Mouse (Mus musculus) hindbrain, embryonic 10.5 days (tissue): Measurements from ENCODE around the gene Nin. TPM values are rescaled to one million over a fixed set of nuclear protein-coding genes. Genes with fewer than 3 reads are reported as not detected.

ENCODE experiments used
- DNase-seq: peaks from one replicate; pipeline ENCODE4 v3.0.0-alpha.2; 2017; ENCODE audit warnings: low spot score
- H3K27ac ChIP-seq: fragments of 300-500 bp; sonication (generic); 2 replicates; pipeline ENCODE4 v1.5.1; 2016; ENCODE audit warnings: mild to moderate bottlenecking, moderate library complexity
- H3K27me3 ChIP-seq: fragments of 300-500 bp; sonication (generic); 2 replicates; pipeline ENCODE4 v1.6.1; 2016; ENCODE audit warnings: mild to moderate bottlenecking; ENCODE audit not compliant: poor library complexity, insufficient read depth, severe bottlenecking
- H3K36me3 ChIP-seq: fragments of 300-500 bp; sonication (generic); 2 replicates; pipeline ENCODE4 v1.6.1; 2016; ENCODE audit warnings: mild to moderate bottlenecking, moderate library complexity
- H3K4me1 ChIP-seq: fragments of 300-500 bp; sonication (generic); replicated peaks from 2 replicates; pipeline ENCODE4 v1.6.1; 2016; ENCODE audit warnings: mild to moderate bottlenecking
- H3K4me3 ChIP-seq: fragments of 300-500 bp; sonication (generic); 2 replicates; pipeline ENCODE4 v1.5.1; 2016; ENCODE audit warnings: mild to moderate bottlenecking, moderate library complexity
- H3K9me3 ChIP-seq: fragments of 300-500 bp; sonication (generic); 2 replicates; pipeline ENCODE4 v1.6.1; 2016; ENCODE audit warnings: mild to moderate bottlenecking, moderate library complexity
- WGBS: fragments of 180-500 bp; shearing (Covaris S2); methylation state at CpG from one replicate; pipeline ENCODE4 v1.1.7; 2016; 5-methylcytosine and 5-hydroxymethylcytosine counted together
- polyA plus RNA-seq: library from polyadenylated mRNA; unstranded; fragments of >200 nt; fragmentation: Nextera tagmentation; extraction: Ambion mirVana; gene quantifications from 2 replicates; pipeline ENCODE4 v1.2.1, GENCODE M21; 2016

Nin gene
- polyA plus RNA-seq, 1 experiment from 2014 or later = 10.3 TPM

- peaks cover 6% of the 10 kb centered on the region; the same call in 1 of the 2 replicates for H3K36me3 ChIP-seq
- no peak for DNase-seq
- 28% methylated on average over 6 of the region's 6 CpGs for whole genome bisulfite sequencing
- H3K27ac ChIP-seq = peak overlapping the region; percentile 80
- H3K9me3 ChIP-seq = no peaks in the 10 kb centered on the region
- H3K4me3 ChIP-seq = no peak overlapping the region
- peaks cover 52% of the 10 kb centered on the region for H3K4me1 ChIP-seq
- H3K27me3 ChIP-seq = no peaks in the 10 kb centered on the region
Observed at GRCm38 (mm10) chr12:70068647-70069257, 44.8 kb downstream of the Nin start.

GRCm38 (mm10) chr12:70067849-70068248 lies 45.7 kb downstream of the Nin start:
- no peak for DNase-seq
- Histone ChIP-seq H3K4me1 (peaks cover 51% of the 10 kb centered on the region), H3K27ac (peak overlapping the region; percentile 13; the same call in 1 of the 2 replicates), H3K36me3 (peaks cover 6% of the 10 kb centered on the region; the same call in 1 of the 2 replicates), H3K27me3 (no peaks in the 10 kb centered on the region), H3K4me3 (no peak overlapping the region), H3K9me3 (no peaks in the 10 kb centered on the region)
- 72% methylated on average over 9 of the region's 9 CpGs for WGBS

GRCm38 (mm10) chr12:70062114-70062513 lies 51.4 kb downstream of the Nin start:
- WGBS = 47% methylated on average over 3 of the region's 3 CpGs
- peaks cover 5% of the 10 kb centered on the region; the same call in 1 of the 2 replicates for H3K4me1 ChIP-seq
- H3K27me3 ChIP-seq = no peaks in the 10 kb centered on the region
- H3K9me3 ChIP-seq = no peaks in the 10 kb centered on the region
- H3K27ac ChIP-seq = no peak overlapping the region
- H3K36me3 ChIP-seq = peaks cover 20% of the 10 kb centered on the region
- DNase-seq = peak; percentile 55
- H3K4me3 ChIP-seq = no peak overlapping the region

- DNase-seq = no peak
- Histone ChIP-seq H3K4me1 (peaks cover 5% of the 10 kb centered on the region; the same call in 1 of the 2 replicates), H3K27ac (no peak overlapping the region), H3K27me3 (no peaks in the 10 kb centered on the region), H3K4me3 (no peak overlapping the region), H3K36me3 (peaks cover 42% of the 10 kb centered on the region), H3K9me3 (no peaks in the 10 kb centered on the region)
- 66% methylated on average over 14 of the region's 14 CpGs for WGBS
Observed at GRCm38 (mm10) chr12:70058956-70059851, 54.3 kb downstream of the Nin start.

GRCm38 (mm10) chr12:70050699-70051098 lies 62.8 kb downstream of the Nin start:
- H3K36me3 ChIP-seq = peaks cover 83% of the 10 kb centered on the region

GRCm38 (mm10) chr12:70048741-70049140 lies 64.8 kb downstream of the Nin start:
- DNase-seq = no peak
- WGBS = 87% methylated on average over 9 of the region's 9 CpGs
- H3K36me3 ChIP-seq = peaks cover 81% of the 10 kb centered on the region

More at GRCm38 (mm10) chr12:70050699-70051098, 62.8 kb downstream of the Nin start:
- Histone ChIP-seq H3K9me3 (no peaks in the 10 kb centered on the region), H3K4me3 (no peak overlapping the region), H3K27me3 (no peaks in the 10 kb centered on the region), H3K27ac (no peak overlapping the region), H3K4me1 (peaks cover 6% of the 10 kb centered on the region; the same call in 1 of the 2 replicates)
- WGBS = 47% methylated on average over 7 of the region's 7 CpGs
- no peak for DNase-seq

GRCm38 (mm10) chr12:70047281-70047680 lies 66.2 kb downstream of the Nin start:
- Histone ChIP-seq H3K27me3 (no peaks in the 10 kb centered on the region), H3K36me3 (peaks cover 86% of the 10 kb centered on the region), H3K4me1 (no peaks in the 10 kb centered on the region), H3K9me3 (no peaks in the 10 kb centered on the region), H3K27ac (no peak overlapping the region), H3K4me3 (no peak overlapping the region)
- WGBS = 91% methylated on average over 7 of the region's 7 CpGs
- DNase-seq = no peak

More at GRCm38 (mm10) chr12:70048741-70049140, 64.8 kb downstream of the Nin start:
- no peak overlapping the region for H3K4me3 ChIP-seq
- no peaks in the 10 kb centered on the region for H3K27me3 ChIP-seq
- H3K4me1 ChIP-seq = peaks cover 6% of the 10 kb centered on the region; the same call in 1 of the 2 replicates
- no peak overlapping the region for H3K27ac ChIP-seq
- H3K9me3 ChIP-seq = no peaks in the 10 kb centered on the region

- no peak overlapping the region for H3K4me3 ChIP-seq
- H3K4me1 ChIP-seq = no peaks in the 10 kb centered on the region
- no peaks in the 10 kb centered on the region for H3K27me3 ChIP-seq
- no peak overlapping the region for H3K27ac ChIP-seq
- no peak for DNase-seq
- peaks cover 87% of the 10 kb centered on the region for H3K36me3 ChIP-seq
- WGBS = 78% methylated on average over 4 of the region's 4 CpGs
- H3K9me3 ChIP-seq = no peaks in the 10 kb centered on the region
Observed at GRCm38 (mm10) chr12:70044353-70044752, 69.2 kb downstream of the Nin start.

- H3K27ac ChIP-seq = 0 out of 2 replicates have a peak overlapping the region, but pooled peaks have one; percentile 35
- DNase-seq = no peak
- no peak overlapping the region for H3K4me3 ChIP-seq
- no peaks in the 10 kb centered on the region for H3K4me1 ChIP-seq
- H3K27me3 ChIP-seq = no peaks in the 10 kb centered on the region
- WGBS = 88% methylated on average over 13 of the region's 13 CpGs
- peaks cover 84% of the 10 kb centered on the region for H3K36me3 ChIP-seq
- H3K9me3 ChIP-seq = no peaks in the 10 kb centered on the region
Observed at GRCm38 (mm10) chr12:70043421-70043820, 70.1 kb downstream of the Nin start.

GRCm38 (mm10) chr12:70040981-70041380 lies 72.5 kb downstream of the Nin start:
- Histone ChIP-seq H3K27ac (no peak overlapping the region), H3K4me1 (no peaks in the 10 kb centered on the region), H3K36me3 (peaks cover 82% of the 10 kb centered on the region), H3K4me3 (no peak overlapping the region), H3K9me3 (no peaks in the 10 kb centered on the region), H3K27me3 (no peaks in the 10 kb centered on the region)
- no peak for DNase-seq
- WGBS = 76% methylated on average over 6 of the region's 6 CpGs

- no peak for DNase-seq
- Histone ChIP-seq H3K4me3 (no peak overlapping the region), H3K36me3 (peaks cover 74% of the 10 kb centered on the region), H3K4me1 (no peaks in the 10 kb centered on the region), H3K9me3 (no peaks in the 10 kb centered on the region), H3K27ac (no peak overlapping the region), H3K27me3 (no peaks in the 10 kb centered on the region)
- 95% methylated on average over 19 of the region's 19 CpGs for whole genome bisulfite sequencing
Observed at GRCm38 (mm10) chr12:70036722-70037305, 76.7 kb downstream of the Nin start.

GRCm38 (mm10) chr12:70026233-70026632 lies 87.3 kb downstream of the Nin start:
- H3K36me3 ChIP-seq = peaks cover 81% of the 10 kb centered on the region

More at GRCm38 (mm10) chr12:70026233-70026632, 87.3 kb downstream of the Nin start:
- H3K27ac ChIP-seq = no peak overlapping the region
- H3K27me3 ChIP-seq = no peaks in the 10 kb centered on the region
- H3K4me1 ChIP-seq = no peaks in the 10 kb centered on the region
- no peak for DNase-seq
- no peaks in the 10 kb centered on the region for H3K9me3 ChIP-seq
- H3K4me3 ChIP-seq = no peak overlapping the region
